Mouse (Mus musculus) layer of hippocampus, postnatal 25 days (tissue): ENCODE data around the gene N6amt1. TPM values are rescaled to one million over a fixed set of nuclear protein-coding genes. Genes with fewer than 3 reads are reported as not detected.

Experiments
- DNase-seq, 2 experiments: peaks; one replicate each; pipeline ENCODE4 v3.0.0; 2022; ENCODE audit warnings: mixed read lengths in 2 of 2, low spot score in 1 of 2; ENCODE audit errors: extremely low spot score in 1 of 2
- total RNA-seq, 2 experiments: library from RNA; stranded (reverse); gene quantifications; 2 replicates each; pipeline ENCODE4 v1.2.3; 2021

Gene N6amt1
- total RNA-seq: 10 to 100 TPM; 17.1 to 20.5 TPM

GRCm38 (mm10) chr16:87354075-87354583 is at the start of gene N6amt1:
TSS of gene N6amt1 (plus strand) at chr16:87354185.
- DNase-seq: peak; percentile 83 to 94

GRCm38 (mm10) chr16:87305251-87306011 is 48.6 kb upstream of the N6amt1 start:
- DNase-seq: no peak

GRCm38 (mm10) chr16:87307109-87307735 is 46.8 kb upstream of the N6amt1 start:
- no peak for DNase-seq

- DNase-seq: no peak
Measured at GRCm38 (mm10) chr16:87310659-87311058, 43.3 kb upstream of the N6amt1 start.

GRCm38 (mm10) chr16:87318200-87318811 is 35.7 kb upstream of the N6amt1 start:
- no peak for DNase-seq

GRCm38 (mm10) chr16:87318998-87319397 is 35.0 kb upstream of the N6amt1 start:
- no peak for DNase-seq

GRCm38 (mm10) chr16:87319541-87320251 is 34.3 kb upstream of the N6amt1 start:
- no peak for DNase-seq

GRCm38 (mm10) chr16:87320252-87320555 is 33.8 kb upstream of the N6amt1 start:
- DNase-seq: no peak

GRCm38 (mm10) chr16:87324571-87324970 is 29.4 kb upstream of the N6amt1 start:
- DNase-seq: no peak

- no peak for DNase-seq
Measured at GRCm38 (mm10) chr16:87329986-87330385, 24.0 kb upstream of the N6amt1 start.

- no peak for DNase-seq
Measured at GRCm38 (mm10) chr16:87334756-87335155, 19.2 kb upstream of the N6amt1 start.

- no peak for DNase-seq
Measured at GRCm38 (mm10) chr16:87341043-87341572, 12.9 kb upstream of the N6amt1 start.

- DNase-seq: no peak
Measured at GRCm38 (mm10) chr16:87348133-87348532, 5.9 kb upstream of the N6amt1 start.

GRCm38 (mm10) chr16:87351386-87352105 is 2.4 kb upstream of the N6amt1 start:
- DNase-seq: no peak

- no peak for DNase-seq
Measured at GRCm38 (mm10) chr16:87353605-87354004, 380 bp upstream of the N6amt1 start.

- no peak for DNase-seq
Measured at GRCm38 (mm10) chr16:87354748-87355147, 763 bp downstream of the N6amt1 start.

- DNase-seq: no peak
Measured at GRCm38 (mm10) chr16:87360096-87360495, 6.1 kb downstream of the N6amt1 start.

- DNase-seq: no peak
Measured at GRCm38 (mm10) chr16:87364231-87364630, 10.2 kb downstream of the N6amt1 start.

- no peak for DNase-seq
Measured at GRCm38 (mm10) chr16:87366035-87366434, 12.1 kb downstream of the N6amt1 start.

- no peak for DNase-seq
Measured at GRCm38 (mm10) chr16:87366445-87366844, 12.5 kb downstream of the N6amt1 start.
